Mouse (Mus musculus) heart, adult 8-10 months (tissue): ENCODE data around the gene Unkl. TPM values are rescaled to one million over a fixed set of nuclear protein-coding genes. Genes with fewer than 3 reads are reported as not detected.

Experiments used
- DNase-seq: peaks from one replicate; pipeline ENCODE4 v3.0.0; 2022; ENCODE audit warnings: low spot score
- total RNA-seq, 4 experiments: library from RNA; stranded (reverse); gene quantifications; 2 replicates each; pipeline ENCODE4 v1.2.4; 2022

Gene Unkl
- 10 to 100 TPM in 1 of 4 experiments, 1 to 10 TPM in 3; 7.0 to 11.2 (median 7.9) TPM for total RNA-seq

DNA sequence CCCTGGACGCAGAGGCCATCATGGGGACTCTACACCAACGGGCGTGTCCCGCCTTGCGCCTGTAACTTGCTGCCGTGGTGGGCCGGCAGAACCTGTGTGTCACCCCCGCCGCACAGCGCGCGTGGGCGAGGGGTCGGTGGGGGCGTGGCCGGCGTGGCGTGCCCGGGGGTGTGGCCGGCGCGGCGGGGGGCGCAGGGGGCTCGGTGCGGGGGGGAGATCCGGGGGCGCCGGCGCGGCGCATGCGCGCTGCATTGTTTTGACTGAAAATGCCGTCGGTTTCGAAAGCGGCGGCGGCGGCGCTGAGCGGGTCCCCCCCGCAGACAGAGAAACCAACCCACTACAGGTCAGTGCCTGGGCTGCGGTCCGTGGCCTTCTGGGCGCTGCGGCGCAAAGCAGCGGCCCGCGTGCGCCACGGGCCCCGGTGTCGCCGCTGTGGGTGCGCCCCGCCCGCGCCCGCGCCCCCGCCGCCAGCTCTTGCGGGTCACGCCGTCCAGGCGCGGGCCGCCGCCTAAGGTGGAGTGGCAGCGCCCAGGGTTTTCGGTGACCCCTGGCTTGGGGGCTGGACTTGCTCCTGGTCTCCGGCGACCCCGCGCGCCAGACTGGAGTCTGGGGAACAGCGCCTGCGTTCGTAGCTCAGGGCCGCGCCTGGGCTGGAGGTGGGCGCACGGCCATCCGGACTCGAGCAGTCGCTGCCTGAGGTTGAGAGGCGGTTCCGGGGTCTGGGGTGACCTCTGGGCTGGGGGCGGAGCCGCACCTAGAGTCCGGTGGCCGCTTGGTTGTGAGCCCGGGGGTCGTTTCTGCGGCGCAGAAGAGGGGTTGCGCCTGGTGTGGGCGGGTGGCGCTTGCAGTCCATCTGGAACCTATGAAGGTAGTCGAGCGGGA lies at the start of gene Unkl:
TSS of gene Unkl (plus strand) at position 248 of the 882 bp plus-strand sequence.
- DNase-seq, result peak; percentile 51

DNA sequence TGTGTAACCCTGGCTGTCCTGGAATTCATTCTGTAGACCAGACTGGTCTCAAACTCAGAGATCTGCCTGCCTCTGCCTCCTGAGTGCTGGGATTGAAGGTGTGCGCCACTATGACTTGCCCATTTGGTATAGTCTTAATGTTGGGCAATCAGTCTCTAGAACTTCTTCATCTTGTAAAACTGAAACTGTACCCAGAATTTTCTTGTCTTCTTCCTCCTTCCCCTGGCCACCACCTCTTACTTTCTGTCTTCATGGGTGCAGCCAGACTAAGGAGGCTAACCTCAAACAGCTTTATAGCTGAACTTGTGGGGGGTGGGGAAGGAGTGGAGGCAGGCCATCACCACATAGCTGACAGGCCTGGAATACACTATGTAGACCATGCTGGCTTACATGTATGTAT lies 49.4 kb upstream of the Unkl start:
- no peak for DNase-seq

GRCm38 (mm10) chr17:25139960-25140359 lies 48.2 kb upstream of the Unkl start:
- no peak for DNase-seq

DNA sequence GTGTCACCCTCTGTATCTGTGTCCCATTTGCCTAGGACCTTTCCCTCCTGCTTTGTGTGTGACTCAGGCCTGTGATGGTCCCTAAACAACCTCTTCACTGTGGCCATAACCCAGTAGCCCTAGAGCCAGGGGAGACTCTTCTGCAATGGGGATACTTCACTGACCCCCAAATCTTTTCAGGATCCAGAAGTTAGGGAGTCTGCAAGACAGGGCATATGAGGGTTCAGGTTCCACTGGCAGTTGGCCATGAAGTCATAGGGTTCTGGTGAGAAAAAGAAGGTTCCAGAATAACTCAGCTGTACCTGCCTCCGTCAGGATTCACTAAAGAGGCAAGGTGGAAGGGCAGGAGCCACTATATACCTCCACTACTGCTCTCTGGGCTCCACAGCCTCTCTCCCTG lies 26.0 kb upstream of the Unkl start, which contains the start of gene Ccdc154:
TSS of gene Ccdc154 (plus strand) at position 301 of the 400 bp plus-strand sequence.
- no peak for DNase-seq

GRCm38 (mm10) chr17:25163387-25163786 lies 24.8 kb upstream of the Unkl start:
- DNase-seq, result no peak

GRCm38 (mm10) chr17:25164770-25165169 lies 23.4 kb upstream of the Unkl start:
- no peak for DNase-seq

GRCm38 (mm10) chr17:25165970-25166671 lies 22.1 kb upstream of the Unkl start:
- DNase-seq, result no peak

DNA sequence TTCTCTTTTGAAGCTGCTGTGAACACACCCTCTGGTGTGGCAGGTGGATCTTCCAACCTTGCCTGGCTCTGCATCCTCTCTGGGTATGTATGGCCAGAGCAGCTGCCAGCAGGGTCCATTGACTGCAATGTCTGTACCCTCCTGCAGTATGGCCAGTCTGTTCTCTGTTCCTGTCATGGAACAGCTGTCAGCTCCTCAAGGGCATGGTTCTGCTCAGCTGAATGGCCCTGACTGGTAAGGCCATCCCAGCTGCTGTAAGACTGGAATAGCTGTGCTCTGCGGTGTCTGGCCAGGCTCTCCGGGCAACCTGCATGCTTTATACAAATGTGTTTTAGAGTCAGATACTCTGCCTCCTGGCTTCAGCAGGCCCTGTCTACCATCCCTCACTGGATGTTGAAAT lies 18.5 kb upstream of the Unkl start:
- DNase-seq, result no peak

DNA sequence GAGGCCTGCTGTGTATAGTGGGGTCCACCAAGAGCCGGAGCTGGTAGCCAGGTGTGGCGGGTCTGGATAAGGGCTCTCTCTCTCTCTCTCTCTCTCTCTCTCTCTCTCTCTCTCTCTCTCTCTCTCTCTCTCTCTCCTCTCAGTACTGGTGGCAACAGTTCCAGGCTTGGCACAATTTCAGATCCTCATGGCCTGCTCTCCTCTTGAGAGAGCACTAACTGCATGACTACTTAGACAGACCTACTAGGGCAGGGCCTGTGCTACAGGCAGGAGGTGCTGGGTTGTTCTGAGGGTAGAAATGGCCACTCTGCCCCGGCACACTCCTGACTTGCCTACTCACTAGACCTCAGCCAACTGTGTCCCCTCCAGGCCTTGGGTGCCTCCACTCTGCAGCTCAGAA lies 15.6 kb upstream of the Unkl start:
- no peak for DNase-seq

DNA sequence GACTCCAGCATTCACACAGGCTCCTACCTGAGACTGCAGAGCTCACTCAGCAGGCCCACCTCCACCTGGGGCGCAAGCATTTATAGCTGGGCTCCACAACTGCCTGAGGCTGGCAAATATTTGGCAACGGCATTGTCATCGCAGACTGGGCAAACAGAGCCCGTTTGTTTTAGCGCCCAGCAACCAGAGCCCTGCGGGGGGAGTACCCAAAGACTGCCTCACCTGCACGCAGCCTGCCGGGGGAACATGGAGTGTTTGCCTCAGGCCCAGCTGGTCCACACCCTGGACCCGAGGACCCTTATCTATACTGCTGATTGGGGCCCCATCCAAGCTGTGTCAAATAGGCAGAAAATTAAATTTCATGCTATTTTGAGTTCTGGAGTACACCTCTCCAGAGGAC lies 12.8 kb upstream of the Unkl start, which contains the start of gene Gm38655:
TSS of gene Gm38655 (minus strand) at position 61 of the 400 bp plus-strand sequence.
- DNase-seq, result no peak

- no peak for DNase-seq
Measured at GRCm38 (mm10) chr17:25183232-25183631, 5.0 kb upstream of the Unkl start.

- DNase-seq, result peak; percentile 98
Measured at GRCm38 (mm10) chr17:25184129-25184691, 4.0 kb upstream of the Unkl start, which contains the start of gene BC003965. Gene BC003965, plus strand, starts transcription at chr17:25184554.

GRCm38 (mm10) chr17:25184961-25185360 lies 3.2 kb upstream of the Unkl start:
- no peak for DNase-seq

DNA sequence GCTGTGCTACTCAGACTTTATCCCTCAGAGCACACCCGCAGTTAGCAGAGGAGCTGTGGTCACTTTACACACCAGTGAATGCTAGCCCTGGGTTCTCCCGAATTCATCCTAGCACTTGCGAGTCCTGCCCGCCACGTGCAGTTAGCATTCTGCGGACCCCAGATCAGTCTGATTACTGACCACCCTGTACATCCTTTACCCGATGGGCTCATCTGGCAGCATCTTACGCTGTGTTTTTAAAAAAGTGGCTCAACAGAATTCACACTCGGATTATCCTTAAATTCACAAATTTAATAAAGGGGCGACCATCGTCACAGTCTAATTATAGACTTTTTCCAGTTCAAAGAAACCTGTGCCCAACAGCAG lies 430 bp upstream of the Unkl start:
- no peak for DNase-seq

DNA sequence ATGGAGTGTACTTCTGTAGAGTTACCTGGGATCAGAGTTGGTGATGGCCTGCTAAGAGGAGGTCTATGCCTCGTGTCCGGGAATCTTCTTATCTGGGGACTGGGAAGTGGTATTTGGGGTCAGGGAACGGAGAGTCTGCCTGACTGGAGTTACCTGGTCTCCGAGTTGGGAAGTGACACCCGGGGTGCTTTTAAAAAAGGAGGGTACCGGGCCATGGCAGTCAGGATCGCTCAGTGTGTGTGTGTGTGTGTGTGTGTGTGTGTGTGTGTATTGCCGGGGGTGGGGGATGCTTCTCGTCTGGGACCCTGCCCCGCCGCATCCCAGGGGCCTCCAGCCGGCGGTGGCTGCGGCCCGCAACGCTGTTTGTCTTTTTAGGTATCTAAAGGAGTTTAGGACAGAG lies 894 bp downstream of the Unkl start:
- no peak for DNase-seq

DNA sequence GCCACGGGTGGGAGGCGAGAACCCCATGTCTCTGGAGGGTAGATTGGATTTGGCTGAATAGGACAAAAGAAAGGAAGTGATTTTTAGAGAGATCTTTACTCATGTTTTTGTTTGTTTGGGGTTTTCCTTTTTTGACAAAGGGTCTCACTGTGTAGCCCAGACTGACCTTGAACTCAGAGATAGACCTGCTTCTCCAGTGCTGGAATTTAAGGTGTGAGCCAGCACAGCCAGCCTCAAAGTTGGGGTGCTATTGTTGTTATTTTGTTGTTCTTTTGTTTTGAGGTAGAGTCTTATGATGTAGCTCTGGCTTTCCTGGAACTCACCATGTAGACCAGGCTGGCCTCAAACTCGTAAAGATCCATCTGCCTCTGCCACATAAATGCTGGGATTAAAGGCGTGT lies 14.2 kb downstream of the Unkl start:
- DNase-seq, result no peak

DNA sequence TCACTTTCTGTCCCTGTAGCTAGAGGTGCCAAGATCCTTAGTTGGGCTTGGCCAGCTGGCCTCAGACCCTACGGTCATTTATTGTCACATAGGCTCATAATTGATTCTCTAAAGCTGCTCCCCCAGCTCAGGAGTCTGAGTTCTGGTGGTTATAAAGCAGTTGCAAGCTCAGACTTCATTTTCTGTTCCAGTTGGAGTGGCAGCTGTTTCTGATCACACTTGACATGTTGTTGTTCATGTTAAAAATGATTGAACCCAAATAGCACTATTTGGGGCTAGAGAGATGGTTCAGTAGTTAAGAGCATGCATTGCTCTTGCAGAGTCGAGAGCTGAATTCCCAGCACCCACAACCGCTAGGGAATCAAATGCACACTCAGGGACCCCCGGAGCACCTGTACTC lies 21.8 kb downstream of the Unkl start:
- DNase-seq, result no peak

DNA sequence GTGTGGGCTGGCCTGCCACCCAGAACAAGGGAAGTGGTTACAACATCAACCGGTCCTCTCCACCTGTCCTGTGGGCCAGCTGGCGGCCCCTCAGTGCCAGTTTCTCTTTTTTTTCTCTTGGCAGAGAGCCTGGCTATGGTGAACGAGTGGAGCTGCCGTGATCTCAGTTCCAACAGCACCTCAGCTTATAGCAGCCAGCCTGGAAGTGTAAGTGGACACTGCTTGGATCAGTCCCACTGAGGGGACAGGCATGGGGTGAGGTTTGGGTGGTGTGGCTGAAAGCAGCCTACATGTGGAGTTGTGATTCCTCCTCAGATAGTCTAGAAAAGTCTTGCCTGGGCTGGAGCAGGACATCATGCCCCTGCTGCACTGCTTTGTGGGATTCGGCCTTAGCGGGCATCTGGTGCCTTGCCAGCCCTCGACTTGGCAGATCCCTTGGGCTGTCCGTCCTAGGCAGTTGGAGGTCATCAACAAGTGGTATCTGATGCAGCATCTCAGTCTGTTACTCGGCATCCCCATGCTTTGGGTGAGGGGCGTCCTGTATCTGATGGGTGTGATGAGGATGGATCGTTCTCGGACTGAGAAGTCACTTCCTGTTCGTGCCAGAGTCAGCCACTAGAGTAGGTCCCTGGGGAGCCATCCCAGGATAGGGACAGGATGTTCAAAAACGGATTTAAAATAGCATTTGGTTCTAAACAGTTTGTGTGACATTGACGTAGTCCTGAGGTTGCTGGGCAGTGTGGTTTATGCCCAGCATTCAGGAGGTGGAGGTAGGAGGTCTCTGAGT lies 22.7 kb downstream of the Unkl start:
- DNase-seq, result peak; percentile 64

- no peak for DNase-seq
Measured at GRCm38 (mm10) chr17:25211705-25212104, 23.5 kb downstream of the Unkl start.

GRCm38 (mm10) chr17:25215431-25215830 lies 27.2 kb downstream of the Unkl start:
- no peak for DNase-seq

GRCm38 (mm10) chr17:25218967-25219366 lies 30.8 kb downstream of the Unkl start:
- DNase-seq, result no peak
